Mouse (Mus musculus) stomach, embryonic 15.5 days (tissue): ENCODE measurements around the gene Tsc22d1. TPM values are rescaled to one million over a fixed set of nuclear protein-coding genes. Genes with fewer than 3 reads are reported as not detected.

ENCODE experiments used
- ATAC-seq: fragments of 200-750 bp; cut with Nextera tagmentation; 2 replicates; pipeline ENCODE4 v1.8.0; 2017; ENCODE audit warnings: low read depth, moderate number of reproducible peaks, moderate TSS enrichment; ENCODE audit not compliant: insufficient read depth, low FRiP score
- H3K27ac ChIP-seq: fragments of 300-500 bp; sonication (generic); 2 replicates; pipeline ENCODE4 v1.5.1; 2015; ENCODE audit warnings: mild to moderate bottlenecking, inconsistent platforms
- H3K27me3 ChIP-seq: fragments of 300-500 bp; sonication (generic); replicated peaks from 2 replicates; pipeline ENCODE4 v1.6.1; 2015; ENCODE audit warnings: inconsistent platforms
- H3K36me3 ChIP-seq: fragments of 300-500 bp; sonication (generic); 2 replicates; pipeline ENCODE4 v1.6.1; 2015; ENCODE audit warnings: inconsistent platforms
- H3K4me1 ChIP-seq: fragments of 300-500 bp; sonication (generic); 2 replicates; pipeline ENCODE4 v1.6.1; 2015; ENCODE audit warnings: inconsistent platforms
- H3K4me2 ChIP-seq: fragments of 300-500 bp; sonication (generic); 2 replicates; pipeline ENCODE4 v1.6.1; 2015; ENCODE audit warnings: mild to moderate bottlenecking, inconsistent platforms
- H3K4me3 ChIP-seq: fragments of 300-500 bp; sonication (generic); replicated peaks from 2 replicates; pipeline ENCODE4 v1.5.1; 2015; ENCODE audit warnings: inconsistent platforms
- H3K9ac ChIP-seq: fragments of 300-500 bp; sonication (generic); 2 replicates; pipeline ENCODE4 v1.6.1; 2015; ENCODE audit warnings: inconsistent platforms
- H3K9me3 ChIP-seq: fragments of 300-500 bp; sonication (generic); 2 replicates; pipeline ENCODE4 v1.6.1; 2016; ENCODE audit warnings: inconsistent platforms
- WGBS: fragments of 180-500 bp; shearing (Covaris S2); methylation state at CpG from one replicate; pipeline ENCODE4 v1.1.7; 2015; 5-methylcytosine and 5-hydroxymethylcytosine counted together
- polyA plus RNA-seq: library from polyadenylated mRNA; unstranded; fragments of >200 nt; fragmentation: Nextera tagmentation; extraction: Ambion mirVana; gene quantifications from 2 replicates; pipeline ENCODE4 v1.2.1, GENCODE M21; 2015

Tsc22d1 gene
- polyA plus RNA-seq, 1 experiment from 2014 or later: 474 TPM

GRCm38 (mm10) chr14:76467932-76468331 lies 53.2 kb downstream of the Tsc22d1 start:
- Histone ChIP-seq H3K4me3 (no peak overlapping the region), H3K27ac (no peak overlapping the region), H3K4me1 (peaks cover 19% of the 10 kb centered on the region; the same call in 1 of the 2 replicates), H3K9me3 (no peaks in the 10 kb centered on the region), H3K36me3 (0 out of 2 replicates have a peak, but pooled peaks cover 5% of the 10 kb centered on the region), H3K4me2 (no peak overlapping the region), H3K9ac (no peak overlapping the region), H3K27me3 (no peaks in the 10 kb centered on the region)
- WGBS: 61% methylated on average over 11 of the region's 11 CpGs
- ATAC-seq: no peak

DNA sequence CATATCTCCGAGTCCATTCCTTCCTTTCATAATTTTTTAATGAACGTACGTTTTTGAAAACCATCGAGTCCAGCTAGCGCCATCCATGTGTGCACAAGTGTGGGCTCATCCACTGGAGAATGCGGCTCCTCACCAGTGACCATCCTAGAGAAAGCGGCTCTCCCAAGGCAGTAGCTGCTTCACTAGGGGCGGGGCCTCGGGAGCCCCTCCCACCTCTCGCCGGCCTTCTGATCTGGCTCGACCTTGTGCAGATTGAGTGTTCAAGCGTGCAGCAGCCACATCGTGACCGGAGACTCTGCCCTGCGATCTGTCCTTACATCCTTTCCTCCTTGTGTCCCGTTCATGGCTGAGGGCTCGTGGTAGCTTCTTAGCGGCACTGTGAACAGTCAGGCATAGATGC lies 56.5 kb downstream of the Tsc22d1 start:
- H3K9ac ChIP-seq: no peak overlapping the region
- H3K9me3 ChIP-seq: no peaks in the 10 kb centered on the region
- H3K4me1 ChIP-seq: peaks cover 12% of the 10 kb centered on the region; the same call in 1 of the 2 replicates
- H3K4me2 ChIP-seq: no peak overlapping the region
- no peaks in the 10 kb centered on the region for H3K27me3 ChIP-seq
- no peak overlapping the region for H3K4me3 ChIP-seq
- 76% methylated on average over 19 of the region's 19 CpGs for WGBS
- H3K36me3 ChIP-seq: 0 out of 2 replicates have a peak, but pooled peaks cover 5% of the 10 kb centered on the region
- no peak overlapping the region for H3K27ac ChIP-seq
- ATAC-seq: no peak

DNA sequence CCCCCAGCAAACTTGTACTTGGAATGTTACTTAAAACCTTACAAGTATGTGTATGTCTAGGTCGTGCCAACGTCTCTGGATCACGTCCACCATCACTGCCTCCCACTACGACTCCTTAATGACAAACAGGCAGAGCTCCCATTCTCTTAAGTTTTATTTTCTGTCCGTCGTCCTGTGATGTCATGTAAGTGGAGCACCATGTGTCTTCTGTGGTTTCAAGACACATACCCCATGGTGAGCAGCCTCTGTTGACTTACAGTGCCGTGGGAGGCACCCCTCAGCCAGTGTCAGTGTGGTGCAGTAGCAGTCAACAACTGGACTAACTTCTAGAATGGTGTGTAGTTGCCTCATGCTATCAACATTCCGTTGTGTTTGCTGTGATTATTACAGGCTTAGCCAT lies 57.7 kb downstream of the Tsc22d1 start:
- Histone ChIP-seq H3K9ac (no peak overlapping the region), H3K4me1 (peaks cover 4% of the 10 kb centered on the region; the same call in 1 of the 2 replicates), H3K27me3 (no peaks in the 10 kb centered on the region), H3K9me3 (no peaks in the 10 kb centered on the region), H3K4me2 (no peak overlapping the region), H3K4me3 (no peak overlapping the region), H3K36me3 (0 out of 2 replicates have a peak, but pooled peaks cover 5% of the 10 kb centered on the region), H3K27ac (no peak overlapping the region)
- no peak for ATAC-seq
- whole genome bisulfite sequencing: 64% methylated on average over 8 of the region's 8 CpGs

DNA sequence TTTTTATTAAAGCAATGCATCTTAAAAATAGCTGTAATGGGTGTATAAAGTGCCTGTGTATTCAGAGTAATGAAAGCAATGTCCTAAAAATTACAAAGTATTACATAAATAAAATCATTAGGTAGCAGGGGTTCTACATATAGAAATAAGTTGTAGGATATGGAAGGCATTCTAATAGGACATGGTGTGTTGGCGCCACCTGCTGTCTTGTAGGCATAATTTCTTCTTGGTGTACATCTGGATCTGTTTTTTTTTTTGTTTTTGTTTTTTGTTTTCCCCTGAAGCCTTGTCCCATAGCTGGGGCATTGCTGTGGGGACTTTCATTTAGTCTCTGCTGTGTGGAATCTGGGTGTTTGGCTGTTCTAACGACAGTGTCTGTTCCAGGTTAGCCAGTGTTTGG lies 58.6 kb downstream of the Tsc22d1 start:
- no peak overlapping the region for H3K27ac ChIP-seq

GRCm38 (mm10) chr14:76474165-76474564 lies 59.4 kb downstream of the Tsc22d1 start:
- WGBS: 71% methylated on average over 1 of the region's 1 CpGs

More for the DNA sequence above, 58.6 kb downstream of the Tsc22d1 start:
- Histone ChIP-seq H3K27me3 (no peaks in the 10 kb centered on the region), H3K4me1 (peaks cover 4% of the 10 kb centered on the region; the same call in 1 of the 2 replicates), H3K4me2 (no peak overlapping the region), H3K9ac (no peak overlapping the region), H3K36me3 (0 out of 2 replicates have a peak, but pooled peaks cover 5% of the 10 kb centered on the region), H3K9me3 (no peaks in the 10 kb centered on the region), H3K4me3 (no peak overlapping the region)
- ATAC-seq: no peak
- 11% methylated on average over 2 of the region's 2 CpGs for WGBS

GRCm38 (mm10) chr14:76476770-76477169 lies 62.0 kb downstream of the Tsc22d1 start:
- no peaks in the 10 kb centered on the region for H3K27me3 ChIP-seq
- no peaks in the 10 kb centered on the region for H3K36me3 ChIP-seq
- H3K4me1 ChIP-seq: 0 out of 2 replicates have a peak, but pooled peaks cover 1% of the 10 kb centered on the region
- H3K27ac ChIP-seq: no peak overlapping the region
- 39% methylated on average over 4 of the region's 4 CpGs for WGBS
- H3K4me3 ChIP-seq: no peak overlapping the region
- H3K9ac ChIP-seq: no peak overlapping the region
- no peak overlapping the region for H3K4me2 ChIP-seq
- no peak for ATAC-seq
- H3K9me3 ChIP-seq: no peaks in the 10 kb centered on the region

More at GRCm38 (mm10) chr14:76474165-76474564, 59.4 kb downstream of the Tsc22d1 start:
- no peak for ATAC-seq
- Histone ChIP-seq H3K4me2 (no peak overlapping the region), H3K9me3 (no peaks in the 10 kb centered on the region), H3K4me3 (no peak overlapping the region), H3K9ac (no peak overlapping the region), H3K36me3 (0 out of 2 replicates have a peak, but pooled peaks cover 5% of the 10 kb centered on the region), H3K27me3 (no peaks in the 10 kb centered on the region), H3K4me1 (peaks cover 4% of the 10 kb centered on the region; the same call in 1 of the 2 replicates), H3K27ac (no peak overlapping the region)

DNA sequence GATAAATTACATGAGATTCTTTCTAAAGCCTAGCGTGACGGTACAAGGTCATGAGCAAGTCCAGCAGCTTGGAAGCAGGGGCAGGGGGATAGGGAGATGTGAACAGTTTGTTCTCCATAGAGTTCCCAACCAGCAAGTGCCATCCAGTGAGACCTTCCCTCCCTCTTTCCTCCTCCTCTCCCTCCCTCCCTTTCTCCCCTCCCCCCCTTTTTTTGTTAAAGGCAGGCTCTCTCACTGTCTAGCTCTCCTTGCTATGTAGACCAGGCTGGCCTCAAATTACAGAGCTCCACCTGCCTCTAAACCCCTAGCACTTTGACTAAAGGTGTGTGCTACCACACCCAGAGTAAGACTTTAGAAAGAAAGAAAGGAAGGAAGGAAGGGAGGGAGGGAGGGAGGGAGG lies 63.3 kb downstream of the Tsc22d1 start:
- 72% methylated on average over 2 of the region's 2 CpGs for WGBS

DNA sequence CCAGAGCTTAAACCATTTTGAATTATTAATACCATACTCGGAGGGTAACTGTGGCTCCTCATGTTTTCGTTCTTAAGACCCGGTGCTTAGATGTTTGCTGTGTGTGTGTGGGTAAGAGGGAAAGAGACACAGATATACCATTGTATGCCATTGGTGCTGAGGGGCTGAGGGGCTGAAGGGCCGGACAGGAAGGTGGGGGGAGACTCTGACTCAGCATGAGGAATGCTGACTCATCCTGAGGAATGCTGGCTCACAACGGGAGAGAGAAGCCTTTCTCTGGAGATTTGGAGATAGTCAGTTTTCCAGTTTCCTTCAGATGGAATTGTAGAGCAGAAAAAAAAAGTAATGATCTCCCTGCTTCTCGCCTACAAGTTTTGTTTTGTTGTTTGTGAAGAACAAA lies 63.9 kb downstream of the Tsc22d1 start:
- H3K4me2 ChIP-seq: no peak overlapping the region
- 38% methylated on average over 6 of the region's 6 CpGs for WGBS

More for the DNA sequence above, 63.3 kb downstream of the Tsc22d1 start:
- no peaks in the 10 kb centered on the region for H3K9me3 ChIP-seq
- no peaks in the 10 kb centered on the region for H3K27me3 ChIP-seq
- H3K4me3 ChIP-seq: no peak overlapping the region
- H3K4me2 ChIP-seq: no peak overlapping the region
- no peaks in the 10 kb centered on the region for H3K36me3 ChIP-seq
- H3K27ac ChIP-seq: no peak overlapping the region
- no peak overlapping the region for H3K9ac ChIP-seq
- no peak for ATAC-seq
- 0 out of 2 replicates have a peak, but pooled peaks cover 2% of the 10 kb centered on the region for H3K4me1 ChIP-seq

GRCm38 (mm10) chr14:76479867-76480266 lies 65.1 kb downstream of the Tsc22d1 start:
- Histone ChIP-seq H3K4me2 (no peak overlapping the region), H3K27me3 (no peaks in the 10 kb centered on the region), H3K36me3 (no peaks in the 10 kb centered on the region), H3K4me3 (no peak overlapping the region), H3K9me3 (no peaks in the 10 kb centered on the region), H3K4me1 (0 out of 2 replicates have a peak, but pooled peaks cover 2% of the 10 kb centered on the region), H3K27ac (no peak overlapping the region), H3K9ac (no peak overlapping the region)
- peak; percentile 59; the same call in 1 of the 2 replicates for ATAC-seq
- 19% methylated on average over 6 of the region's 6 CpGs for WGBS

More for the DNA sequence above, 63.9 kb downstream of the Tsc22d1 start:
- Histone ChIP-seq H3K36me3 (no peaks in the 10 kb centered on the region), H3K4me1 (0 out of 2 replicates have a peak, but pooled peaks cover 2% of the 10 kb centered on the region), H3K27me3 (no peaks in the 10 kb centered on the region), H3K9ac (no peak overlapping the region), H3K9me3 (no peaks in the 10 kb centered on the region), H3K27ac (no peak overlapping the region), H3K4me3 (no peak overlapping the region)
- no peak for ATAC-seq

GRCm38 (mm10) chr14:76480507-76480906 lies 65.7 kb downstream of the Tsc22d1 start:
- Histone ChIP-seq H3K4me2 (no peak overlapping the region), H3K36me3 (no peaks in the 10 kb centered on the region), H3K4me1 (0 out of 2 replicates have a peak, but pooled peaks cover 2% of the 10 kb centered on the region), H3K9ac (no peak overlapping the region), H3K9me3 (no peaks in the 10 kb centered on the region), H3K4me3 (no peak overlapping the region), H3K27ac (no peak overlapping the region), H3K27me3 (no peaks in the 10 kb centered on the region)
- ATAC-seq: no peak
- 88% methylated on average over 11 of the region's 11 CpGs for WGBS

DNA sequence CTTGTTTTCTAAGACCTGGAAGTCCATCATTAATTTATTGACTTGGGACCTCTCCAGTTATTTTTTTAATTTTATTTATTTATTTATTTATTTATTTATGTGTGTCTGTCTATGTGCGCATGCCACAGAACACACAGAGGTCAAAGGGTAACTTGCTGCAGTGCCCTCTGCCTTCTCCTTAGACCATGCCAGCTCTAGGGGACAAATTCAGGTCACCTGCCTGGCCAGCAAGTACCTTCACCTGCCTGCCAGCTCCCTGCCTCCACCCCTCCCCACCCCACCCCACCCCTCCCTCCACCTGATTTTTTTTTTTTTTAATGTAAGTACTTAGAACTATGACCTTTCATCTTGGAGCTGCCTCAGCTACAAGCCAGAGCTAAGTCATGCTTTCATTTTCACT lies 68.9 kb downstream of the Tsc22d1 start:
- Histone ChIP-seq H3K36me3 (no peaks in the 10 kb centered on the region), H3K9ac (no peak overlapping the region), H3K4me1 (0 out of 2 replicates have a peak, but pooled peaks cover 2% of the 10 kb centered on the region), H3K4me2 (no peak overlapping the region), H3K4me3 (no peak overlapping the region), H3K27me3 (no peaks in the 10 kb centered on the region), H3K9me3 (no peaks in the 10 kb centered on the region), H3K27ac (no peak overlapping the region)
- no peak for ATAC-seq
- 100% methylated on average over 1 of the region's 1 CpGs for WGBS

DNA sequence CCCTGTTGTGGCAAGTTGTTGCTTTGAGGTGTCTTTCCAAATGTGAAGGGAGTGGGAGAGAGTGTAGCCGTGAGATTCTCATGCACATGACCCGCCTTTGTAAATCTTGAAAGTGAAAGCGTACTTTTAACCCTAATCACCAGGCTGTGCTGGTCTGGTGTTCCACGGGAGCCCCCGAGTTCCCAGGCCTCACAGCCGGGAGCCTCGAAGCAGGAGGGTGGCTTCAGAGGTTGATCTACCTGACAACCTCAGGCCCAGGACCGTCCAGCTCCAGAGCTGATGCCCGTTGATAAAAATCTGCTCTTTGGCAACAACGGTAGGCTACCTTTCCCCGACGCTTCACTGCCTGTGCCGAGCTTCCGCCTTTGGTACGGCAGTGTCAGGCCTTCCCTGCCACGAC lies 72.8 kb downstream of the Tsc22d1 start:
- Histone ChIP-seq H3K27ac (no peak overlapping the region), H3K4me2 (no peak overlapping the region)

More for the DNA sequence above, 72.8 kb downstream of the Tsc22d1 start:
- no peaks in the 10 kb centered on the region for H3K4me1 ChIP-seq
- no peak overlapping the region for H3K4me3 ChIP-seq
- 75% methylated on average over 16 of the region's 16 CpGs for WGBS
- H3K27me3 ChIP-seq: no peaks in the 10 kb centered on the region
- H3K36me3 ChIP-seq: no peaks in the 10 kb centered on the region
- no peak for ATAC-seq
- no peak overlapping the region for H3K9ac ChIP-seq
- no peaks in the 10 kb centered on the region for H3K9me3 ChIP-seq
